Mouse (Mus musculus): ENCODE results near the gene Dclk1.

Dclk1 gene

DNA sequence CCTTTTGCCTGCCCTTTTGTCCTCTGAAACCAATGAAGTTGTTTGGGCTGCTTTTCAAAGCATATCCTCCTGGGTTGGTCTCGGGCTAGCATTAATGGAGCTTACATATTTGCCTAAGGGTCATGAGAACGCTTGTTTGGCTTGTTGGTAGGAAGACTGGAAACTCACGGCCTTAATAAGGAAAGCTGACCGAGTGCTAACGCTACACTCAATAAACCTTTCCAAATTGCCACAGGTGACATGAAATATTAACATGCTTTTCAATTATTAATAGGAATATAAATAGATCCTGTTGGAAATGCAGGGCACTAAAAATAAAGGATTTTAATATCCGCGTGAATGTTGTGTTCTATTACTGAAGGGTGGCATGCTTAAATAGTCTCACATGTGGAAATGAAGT, 257.1 kb downstream of the Dclk1 start:
- DNase-seq (ENCODE audit: low read depth) = no peak

DNA sequence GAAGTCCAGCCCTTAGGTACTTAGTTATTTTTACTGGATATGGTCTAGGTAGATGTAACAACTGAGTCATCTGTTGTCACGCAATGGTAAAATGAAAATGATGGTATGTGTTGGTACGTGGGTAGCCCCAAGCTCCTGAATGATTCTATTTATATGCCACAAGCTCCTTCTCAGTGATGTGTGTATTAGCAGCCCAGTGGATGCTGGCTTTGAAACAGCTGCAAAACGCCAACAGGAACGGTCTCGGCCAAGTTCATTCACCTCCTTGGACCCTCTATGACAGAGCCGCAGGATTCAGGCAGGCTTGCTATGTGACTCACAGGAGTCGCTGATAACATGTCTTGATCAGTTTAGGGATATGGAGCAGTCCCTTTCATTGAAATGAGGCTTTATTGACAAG, 268.0 kb downstream of the Dclk1 start:
- DNase-seq (ENCODE audit: low read depth) = peak; percentile 53

DNA sequence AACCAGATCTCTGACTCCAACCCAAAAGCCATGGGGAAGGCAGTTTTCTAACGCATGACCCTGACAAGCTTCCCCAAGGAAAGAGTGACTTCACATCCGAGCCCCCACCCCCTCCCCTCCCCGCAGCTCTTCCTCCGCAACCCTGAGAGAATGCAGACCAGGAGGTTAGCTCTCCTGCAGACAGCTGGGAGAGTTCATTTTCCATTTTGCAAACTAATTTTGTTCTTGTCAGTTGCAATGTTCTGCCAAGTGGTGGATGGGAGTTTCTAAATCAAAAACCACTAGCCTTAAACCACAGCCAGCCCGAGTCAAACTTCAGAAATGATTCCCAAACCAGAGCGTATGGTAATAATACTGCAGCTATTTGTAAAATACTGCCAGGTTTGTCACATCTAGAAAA, 269.5 kb downstream of the Dclk1 start:
- peak; percentile 82 for DNase-seq (ENCODE audit: low read depth)

DNA sequence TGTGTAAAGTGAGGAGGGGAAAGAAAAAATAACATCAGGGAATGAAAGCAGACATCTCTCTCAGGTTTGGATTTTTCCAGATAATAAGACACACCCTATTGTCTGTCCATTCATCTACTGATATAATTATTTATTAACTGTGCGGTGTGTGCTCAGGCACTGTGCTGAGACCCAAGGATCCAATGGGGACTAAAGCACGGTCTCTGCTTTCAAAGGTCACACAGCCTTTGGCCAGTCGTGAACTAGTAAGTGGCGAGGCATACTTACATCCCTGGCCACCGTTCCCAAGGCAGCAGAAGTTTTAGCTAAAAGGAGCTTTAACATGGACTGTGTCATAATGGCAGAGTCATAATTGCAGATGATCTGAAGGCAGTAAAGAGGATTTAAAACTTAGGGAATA, 273.8 kb downstream of the Dclk1 start:
- DNase-seq (ENCODE audit: low read depth) = no peak

DNA sequence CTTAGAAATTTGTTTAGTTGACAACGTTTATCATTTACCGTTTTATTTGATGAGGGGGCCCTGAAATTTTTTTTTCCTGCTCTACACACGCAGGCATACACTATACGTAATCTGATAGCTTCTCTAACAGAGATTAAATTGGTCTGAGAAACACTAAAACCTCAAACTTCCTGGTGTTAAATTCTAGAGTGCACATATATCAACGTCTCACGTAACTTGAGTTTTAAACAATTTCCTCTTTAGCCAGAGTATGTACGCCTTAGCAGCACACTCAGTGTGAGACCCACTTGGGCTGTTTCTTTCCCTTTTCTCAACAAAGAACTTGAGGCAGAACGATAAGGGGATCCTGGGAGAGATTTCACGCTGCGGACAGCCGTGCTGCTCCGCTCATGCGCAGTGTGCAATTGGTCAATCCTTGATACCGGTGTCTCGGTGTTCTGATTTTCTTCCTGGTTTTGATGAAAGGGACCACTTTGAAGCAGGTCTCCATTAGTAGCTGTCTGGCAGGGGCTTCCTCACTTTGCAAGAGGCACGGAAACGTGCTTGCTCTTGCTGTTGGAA, 275.4 kb downstream of the Dclk1 start:
- DNase-seq (ENCODE audit: low read depth) = no peak

DNA sequence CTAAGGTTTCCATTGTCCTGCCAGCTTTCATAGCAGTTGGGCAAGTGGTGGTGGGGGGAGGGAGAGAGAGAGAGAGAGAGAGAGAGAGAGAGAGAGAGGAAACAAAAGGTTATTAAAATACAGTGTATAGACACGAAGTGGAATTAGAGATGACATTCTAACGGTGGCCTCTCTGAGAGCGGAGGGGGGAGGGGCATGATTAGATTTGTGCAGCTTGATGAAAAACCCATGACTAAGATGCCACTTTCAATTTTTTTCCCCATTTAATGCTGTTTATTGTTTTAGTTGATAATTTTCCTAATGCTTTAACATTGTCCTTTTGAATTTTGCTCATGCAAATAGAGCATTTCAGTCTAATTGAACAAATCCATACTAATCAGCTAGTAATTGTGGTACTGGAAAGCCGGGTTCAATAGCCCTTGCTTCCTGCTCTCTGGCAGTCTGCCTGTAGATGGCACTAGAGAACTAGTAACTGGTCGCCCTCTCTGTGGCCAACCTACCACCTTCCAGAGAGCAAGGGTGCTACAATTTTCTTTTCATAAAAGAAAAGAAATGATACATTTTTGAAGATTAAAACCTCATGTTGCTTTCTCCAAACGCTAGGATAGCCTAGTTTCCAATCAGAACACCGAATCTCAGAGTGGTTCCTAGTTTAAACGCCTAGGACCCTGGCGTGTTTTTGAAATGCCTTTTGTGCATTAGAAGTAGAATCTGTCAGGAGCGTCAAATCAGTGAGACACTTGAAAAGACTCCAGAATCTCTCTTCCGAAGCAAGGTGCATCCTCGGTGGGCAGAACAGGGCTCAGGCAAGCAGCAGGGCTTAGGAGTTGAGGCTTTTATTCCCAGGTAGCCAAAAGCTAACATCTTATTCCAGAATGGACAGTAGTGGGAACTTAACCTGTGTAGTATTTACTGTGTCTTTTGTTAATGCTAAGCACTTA, 278.3 kb downstream of the Dclk1 start:
- DNase-seq (ENCODE audit: low read depth) = no peak

DNA sequence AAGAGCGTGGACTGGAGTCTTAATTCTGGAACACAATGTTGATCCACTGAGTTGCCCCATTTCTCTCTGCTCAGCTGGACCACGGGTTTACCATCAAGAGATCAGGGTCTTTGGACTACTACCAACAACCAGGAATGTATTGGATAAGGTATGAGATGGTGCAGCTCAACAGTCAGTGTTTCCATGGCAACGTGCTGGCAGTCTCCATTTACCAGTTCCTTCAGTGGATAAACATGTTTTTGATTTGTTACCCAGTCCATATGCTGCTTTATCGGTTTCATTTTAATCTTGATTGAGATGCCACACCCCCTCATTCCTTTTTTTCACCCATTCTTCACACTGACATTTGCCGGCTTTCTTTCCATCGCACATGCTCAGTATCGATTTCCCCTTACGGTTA, 279.6 kb downstream of the Dclk1 start:
- no peak for DNase-seq (ENCODE audit: low read depth)

DNA sequence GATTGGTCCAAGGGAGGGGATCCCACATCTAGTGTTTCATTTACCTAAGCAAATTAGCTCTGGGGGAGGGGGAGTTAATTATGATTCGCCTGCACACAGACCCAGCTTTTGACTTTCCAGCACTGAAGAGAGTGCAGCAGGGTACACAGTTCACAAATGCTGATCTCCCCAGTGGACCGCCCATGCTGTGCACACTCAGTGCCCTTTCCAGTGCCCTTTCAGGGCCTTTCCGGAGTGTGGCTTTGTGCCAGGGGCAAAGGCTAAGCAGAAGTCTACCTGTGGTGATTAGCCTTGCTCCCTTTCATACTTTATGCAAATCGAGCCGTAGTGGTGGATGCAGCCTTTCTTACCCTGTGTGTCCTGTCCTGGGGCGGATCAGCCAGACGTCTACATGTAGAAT, 281.1 kb downstream of the Dclk1 start:
- no peak for DNase-seq (ENCODE audit: low read depth)

DNA sequence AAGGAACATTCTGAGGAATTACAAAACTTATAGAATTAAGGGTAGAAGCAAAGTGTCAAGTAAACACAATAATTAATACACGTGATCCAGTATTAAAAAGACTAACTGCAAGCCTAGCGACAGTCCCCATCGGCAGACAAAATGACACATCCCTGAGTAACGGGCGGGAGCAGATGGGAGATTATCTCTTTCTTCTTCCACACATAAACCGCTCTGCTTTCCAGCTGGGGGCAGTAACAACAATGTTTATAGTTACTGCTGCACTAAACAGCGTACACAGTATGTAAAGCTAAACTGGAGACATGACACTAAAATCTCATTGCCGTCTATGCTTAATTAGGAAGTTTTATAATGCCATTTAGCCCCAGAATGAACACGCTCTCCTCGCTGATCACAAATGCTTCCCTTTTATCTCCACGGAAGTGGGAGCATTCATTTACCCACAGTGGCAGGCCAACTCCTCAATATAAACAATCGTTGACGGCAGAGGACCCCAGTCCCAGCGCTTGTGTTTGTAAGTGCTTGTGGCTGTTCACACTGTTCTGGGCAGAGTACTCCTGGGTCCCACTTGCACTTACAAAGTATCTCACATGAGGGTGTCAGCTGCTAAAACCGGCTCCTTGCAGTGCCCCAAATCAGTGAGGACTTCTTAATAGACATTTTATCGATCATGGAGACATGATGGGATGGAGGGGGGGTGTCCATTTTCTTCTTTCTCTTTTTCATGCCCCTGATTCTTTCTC, 281.7 kb downstream of the Dclk1 start:
- DNase-seq (ENCODE audit: low read depth) = no peak

DNA sequence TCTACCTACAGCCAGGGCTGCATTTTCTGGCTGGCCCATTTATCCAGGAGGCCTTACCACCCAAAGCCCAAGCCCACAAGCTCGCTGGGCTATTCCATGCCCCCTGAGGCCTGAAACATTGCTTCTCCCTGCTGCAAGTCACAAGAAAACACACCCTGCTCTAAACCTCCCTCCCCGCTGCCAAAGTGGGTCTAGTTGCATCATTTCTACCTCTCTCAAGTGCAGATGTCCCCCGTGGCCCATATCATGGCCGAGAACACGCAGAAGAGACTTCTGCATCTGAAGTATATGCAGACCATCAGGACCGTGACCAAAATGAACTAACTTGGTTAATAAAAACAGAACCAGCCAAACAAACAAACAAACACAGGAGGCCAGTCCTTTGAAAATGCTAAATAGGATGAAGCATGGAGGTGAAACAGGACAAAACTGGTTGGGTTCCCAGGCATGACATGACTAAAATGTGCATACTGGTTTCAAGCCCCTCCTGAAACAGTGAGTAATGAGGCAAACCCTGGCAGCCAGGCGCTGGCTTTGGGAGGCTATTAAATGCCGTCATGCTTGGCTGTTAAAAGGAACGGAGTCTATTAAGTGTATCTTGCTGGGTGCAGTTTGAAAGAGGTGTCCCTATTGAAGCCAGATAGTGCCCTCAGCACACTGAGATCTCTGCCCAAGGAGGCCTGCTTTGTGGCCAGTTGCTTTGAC, 282.5 kb downstream of the Dclk1 start:
- no peak for DNase-seq (ENCODE audit: low read depth)

DNA sequence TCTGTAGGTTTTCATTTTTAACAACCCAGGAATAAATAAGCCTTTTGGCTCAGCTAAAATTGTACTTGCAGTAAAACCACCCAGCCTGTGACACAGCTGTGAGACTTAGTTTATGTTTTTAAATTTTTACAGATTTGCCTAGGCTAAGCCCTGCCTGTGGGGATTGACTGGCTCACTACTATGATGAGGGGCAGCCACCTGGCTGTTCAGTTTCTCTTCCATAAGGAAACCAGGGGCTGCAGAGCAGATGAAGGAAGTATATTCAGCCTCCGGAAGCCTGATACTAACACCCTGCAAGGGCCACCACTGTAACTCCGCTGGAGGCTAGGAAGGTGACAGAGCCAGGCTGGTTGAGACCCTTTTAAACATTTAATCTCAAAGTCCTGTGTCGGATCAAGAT, 284.3 kb downstream of the Dclk1 start:
- DNase-seq (ENCODE audit: low read depth) = no peak

DNA sequence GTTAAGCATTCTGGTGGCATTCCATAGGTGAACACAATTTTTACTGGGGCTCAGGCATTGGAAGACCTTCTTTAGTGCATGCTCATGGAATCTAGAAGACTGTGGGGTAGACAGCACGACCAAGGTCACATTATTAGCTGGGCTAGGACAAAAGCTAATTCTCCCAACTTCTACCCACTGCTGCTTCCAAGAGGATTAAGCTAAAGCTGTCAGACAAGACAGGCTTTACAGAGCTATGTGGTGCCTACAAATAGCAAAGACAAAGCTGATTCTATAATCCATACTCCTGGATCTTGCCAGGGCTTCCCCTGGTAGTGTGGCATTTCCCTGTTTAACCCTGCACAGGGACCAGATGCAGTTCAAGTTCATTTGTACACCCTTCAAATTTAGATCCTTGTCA, 285.4 kb downstream of the Dclk1 start:
- no peak for DNase-seq (ENCODE audit: low read depth)

DNA sequence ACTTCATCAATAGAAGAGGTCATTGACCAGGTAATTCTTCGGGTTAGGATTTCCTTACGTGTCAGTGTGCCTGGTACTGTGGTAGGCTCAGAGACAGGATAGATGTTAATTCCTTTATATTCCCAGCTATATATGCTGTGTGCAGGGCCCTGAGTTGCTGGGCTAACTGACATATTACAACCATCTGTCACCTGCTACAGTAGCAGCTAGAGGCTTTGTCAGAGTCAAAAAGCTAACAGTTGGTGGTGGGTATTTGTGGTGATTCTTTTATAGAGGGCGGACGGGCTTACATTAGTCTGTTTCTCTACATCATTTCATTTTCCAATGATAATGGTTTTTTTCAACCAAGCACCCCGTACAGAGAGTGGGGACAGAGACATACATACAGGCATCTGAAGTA, 285.8 kb downstream of the Dclk1 start:
- DNase-seq (ENCODE audit: low read depth) = no peak

DNA sequence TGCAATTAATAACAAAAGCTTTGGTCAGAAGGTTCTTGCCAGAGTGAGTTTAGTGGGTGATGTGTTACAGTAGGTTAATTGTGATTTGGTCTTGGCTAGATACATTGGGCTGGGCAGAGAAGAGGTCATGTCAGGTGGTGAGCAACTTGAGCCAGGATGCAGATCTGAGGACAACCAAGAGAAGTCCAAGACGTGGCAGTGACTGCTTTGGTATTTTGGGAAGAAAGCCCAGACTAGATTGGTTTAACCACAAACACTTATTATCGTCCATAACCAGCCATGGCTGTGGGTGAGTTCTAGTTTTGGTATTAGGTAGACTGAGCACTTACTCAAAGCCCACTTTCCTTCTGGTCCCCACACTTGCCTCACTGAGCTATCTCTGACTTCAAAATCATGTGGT, 287.2 kb downstream of the Dclk1 start:
- peak; percentile 60 for DNase-seq (ENCODE audit: low read depth)

DNA sequence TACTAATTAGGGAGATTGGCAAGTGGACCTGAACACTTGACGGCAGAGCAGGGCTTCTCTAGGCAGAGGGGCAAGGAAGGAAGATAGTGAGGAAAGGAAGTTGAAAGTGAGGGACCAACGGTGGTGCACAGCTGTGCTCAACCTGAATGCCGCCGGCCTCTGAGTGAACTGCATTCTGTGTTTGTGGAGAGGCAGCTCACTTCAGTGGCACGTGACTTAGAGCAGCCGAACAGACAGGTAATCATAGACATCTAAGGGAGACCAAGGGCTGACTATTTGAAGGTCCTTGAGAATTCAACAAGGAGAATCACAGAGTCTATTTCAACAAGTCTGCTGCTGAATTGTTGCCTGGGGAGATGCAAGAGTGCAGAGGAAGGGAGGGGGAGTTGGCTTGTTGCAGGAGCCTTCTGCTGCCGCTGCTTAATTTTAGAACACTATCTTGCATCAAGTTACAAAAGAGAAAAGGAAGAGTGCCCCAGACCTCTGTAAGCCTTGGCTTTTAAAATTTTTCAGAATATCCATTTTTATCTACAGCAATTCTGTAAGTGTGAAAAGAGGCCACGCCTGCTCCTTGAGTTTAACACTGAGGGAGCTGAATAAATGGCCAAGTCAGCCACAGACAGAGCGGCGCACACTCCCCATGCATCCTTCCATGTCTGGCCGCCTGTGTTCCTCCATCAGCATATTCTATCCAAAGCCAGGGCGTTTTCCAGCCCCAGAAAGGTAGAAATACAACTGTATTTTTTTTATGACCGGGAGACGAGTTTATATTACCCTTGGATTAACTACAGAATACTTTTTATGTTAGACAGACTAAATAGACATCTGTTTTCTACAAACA, 289.3 kb downstream of the Dclk1 start:
- no peak for DNase-seq (ENCODE audit: low read depth)

DNA sequence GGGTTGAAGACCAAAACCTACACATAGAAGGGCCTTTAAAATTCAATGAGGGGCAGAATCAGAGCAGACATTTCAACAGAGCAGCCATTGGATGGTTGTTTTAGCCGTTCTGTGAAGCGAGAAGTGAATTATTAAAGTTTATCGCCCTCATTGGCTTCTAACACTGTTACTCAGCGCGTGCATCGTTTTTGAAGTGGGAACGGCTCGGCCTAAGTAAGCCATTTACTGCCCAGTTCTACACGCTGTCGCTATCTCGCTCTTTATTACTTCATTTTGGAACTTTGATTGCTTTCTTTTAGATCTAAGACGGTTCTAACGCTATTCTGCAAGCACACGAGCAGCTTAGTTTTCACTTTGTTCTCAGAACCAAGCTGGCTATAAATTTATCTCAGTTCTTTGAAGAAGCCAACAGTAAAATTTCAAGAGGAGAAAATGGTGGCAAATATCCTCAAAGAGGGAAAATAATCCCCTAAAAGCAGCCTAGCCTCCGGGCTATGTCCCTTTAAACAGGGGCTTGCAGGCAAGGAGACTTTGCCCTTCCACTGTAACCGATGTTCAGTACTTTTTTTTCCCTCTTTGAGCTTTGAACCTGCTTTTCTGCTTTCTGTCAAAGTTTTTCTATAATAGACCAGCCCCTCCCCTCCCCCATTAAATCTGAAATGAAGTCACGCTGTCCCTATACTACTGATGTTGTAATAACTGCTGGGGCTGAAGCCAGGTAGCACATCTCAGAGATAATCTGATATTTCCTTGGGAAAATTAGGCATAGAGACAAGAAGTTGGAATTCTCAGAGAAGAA, 290.2 kb downstream of the Dclk1 start:
- DNase-seq (ENCODE audit: low read depth) = no peak

DNA sequence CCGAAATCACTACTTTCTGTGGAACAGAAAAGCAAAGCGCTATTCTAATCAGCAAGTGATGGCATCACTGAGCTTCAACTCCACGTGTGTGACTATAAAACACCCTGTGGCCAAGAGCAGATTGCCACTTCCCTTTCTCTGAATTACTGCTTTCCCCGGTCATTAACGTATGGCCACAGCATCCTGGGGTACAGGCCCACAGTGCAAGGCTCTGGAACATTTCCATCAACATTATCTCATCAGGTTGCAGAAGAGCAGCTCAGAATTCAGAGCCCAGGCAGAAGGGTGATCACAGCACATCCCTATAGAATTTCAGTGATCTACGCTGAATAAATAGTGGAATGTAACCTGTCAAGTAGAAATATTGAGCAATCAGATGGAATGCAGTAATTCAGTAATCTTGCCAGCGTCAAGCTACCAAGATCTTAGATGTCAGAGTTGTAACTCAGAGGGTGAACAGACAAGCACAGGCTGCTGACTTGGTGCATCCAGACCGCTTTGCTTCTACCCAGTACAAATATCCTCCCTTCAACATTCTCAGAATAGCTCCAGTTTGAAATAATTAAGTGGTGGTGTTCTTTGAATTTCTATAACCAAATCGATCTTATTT, 293.5 kb downstream of the Dclk1 start:
- no peak for DNase-seq (ENCODE audit: low read depth)

DNA sequence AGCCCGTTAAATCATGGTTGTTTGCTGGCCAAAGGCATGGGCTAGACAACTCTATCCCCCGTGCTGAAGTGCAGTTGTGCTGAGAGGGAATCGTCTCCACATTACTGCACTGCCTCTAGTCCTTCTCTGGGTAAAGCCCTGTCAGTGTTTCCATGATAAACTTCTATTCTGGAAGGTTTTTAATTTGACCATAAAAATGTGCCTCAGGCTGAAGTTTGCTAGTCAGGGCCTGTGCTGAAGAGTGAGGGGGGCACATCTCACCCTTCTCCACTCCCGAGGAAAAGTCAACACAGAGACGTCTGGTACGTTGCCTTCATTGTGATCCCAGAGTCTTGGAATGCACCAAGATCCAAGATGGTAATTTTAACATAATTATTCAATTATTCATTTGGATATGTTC, 294.7 kb downstream of the Dclk1 start:
- no peak for DNase-seq (ENCODE audit: low read depth)

DNA sequence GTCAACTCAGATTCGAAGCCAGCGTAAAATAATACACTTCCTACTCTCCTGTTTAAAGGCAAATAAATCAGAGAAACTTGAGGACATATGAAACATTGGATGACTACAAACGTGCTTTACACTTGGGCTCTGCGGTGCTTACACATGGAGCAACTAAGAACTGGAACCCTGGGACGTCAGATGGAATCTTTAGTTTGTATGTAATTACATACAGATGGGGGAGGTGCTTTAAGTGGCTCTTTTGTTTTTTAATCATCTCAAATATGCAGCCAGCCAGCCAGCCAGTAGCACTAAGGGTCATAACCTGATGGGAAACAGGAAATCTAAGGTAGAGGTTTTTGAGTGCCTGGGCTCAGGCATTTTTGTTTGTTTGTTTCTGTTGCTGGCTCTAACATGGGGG, 295.6 kb downstream of the Dclk1 start:
- DNase-seq (ENCODE audit: low read depth) = no peak

DNA sequence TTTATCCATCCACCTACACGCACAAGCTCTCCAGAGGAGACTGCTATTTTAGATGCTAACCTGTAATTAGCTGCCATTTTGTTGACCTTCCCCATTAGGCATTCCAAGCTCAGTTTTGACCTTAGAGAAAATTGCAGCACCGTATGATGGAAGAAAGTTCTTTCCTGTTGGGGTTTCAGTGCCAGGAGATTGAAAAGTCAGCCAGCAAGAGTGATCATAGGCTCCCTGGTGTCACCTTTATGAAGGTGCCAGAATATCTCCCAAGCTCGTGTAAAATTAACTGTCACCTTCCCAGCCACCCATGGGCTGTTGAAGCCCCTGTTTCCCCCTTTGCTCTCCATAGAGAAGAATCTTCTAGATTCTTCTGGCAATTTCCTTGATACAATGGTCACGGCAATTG, 297.2 kb downstream of the Dclk1 start:
- DNase-seq (ENCODE audit: low read depth) = no peak
